Mouse (Mus musculus) right cerebral cortex, postnatal 4 days (tissue): ENCODE results near the gene Homer2.
A peak's percentile ranks its signal among the peaks of the same experiment; 100 is the strongest.

Experiments used
- DNase-seq: peaks from one replicate; pipeline ENCODE4 v3.0.0-alpha.2; 2022

Homer2 gene

GRCm38 (mm10) chr7:81707471-81708140 lies at the start of gene Homer2:
Gene Homer2 (minus strand): TSS chr7:81707527.
- no peak for DNase-seq

DNA sequence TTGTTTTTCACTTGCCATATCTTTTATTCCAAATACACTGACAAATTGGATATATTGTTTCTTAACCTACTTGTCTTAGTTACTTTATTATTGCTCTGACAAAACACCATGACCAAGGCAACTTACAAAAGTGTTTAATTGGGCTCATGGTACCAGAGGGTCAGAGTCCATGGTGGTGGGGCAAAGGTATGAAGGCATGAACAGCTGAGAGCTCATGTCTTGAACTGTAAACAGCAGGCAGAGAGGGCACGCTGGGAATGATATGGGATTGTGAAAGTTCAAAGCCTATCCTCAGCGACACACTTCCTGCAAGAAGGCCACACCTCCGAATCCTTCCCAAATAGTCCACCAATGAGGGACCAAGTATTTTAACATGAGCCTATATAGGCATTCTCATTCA lies 40.6 kb upstream of the Homer2 start:
- no peak for DNase-seq

DNA sequence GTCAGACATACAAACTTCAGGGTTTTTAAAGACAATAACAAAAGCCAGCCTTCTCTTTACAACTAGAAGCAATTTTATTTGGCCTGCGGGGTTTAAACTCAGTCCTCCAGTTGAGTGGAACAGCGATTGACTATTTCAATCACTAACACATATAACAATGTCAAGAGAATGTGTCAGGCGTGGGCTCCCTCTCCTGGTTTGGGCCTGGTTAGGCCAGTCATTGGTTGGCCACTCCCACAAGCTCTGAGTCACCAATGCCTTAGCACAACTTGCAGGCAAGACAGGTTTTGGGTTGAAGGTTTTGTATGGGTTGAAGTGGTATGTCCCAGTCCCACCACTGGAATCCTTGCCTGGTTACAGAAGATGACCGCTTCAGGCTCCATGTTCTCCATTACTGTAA lies 36.8 kb upstream of the Homer2 start:
- no peak for DNase-seq

GRCm38 (mm10) chr7:81740010-81740409 lies 32.7 kb upstream of the Homer2 start:
- DNase-seq, result no peak

GRCm38 (mm10) chr7:81738720-81739385 lies 31.5 kb upstream of the Homer2 start:
- DNase-seq, result no peak

DNA sequence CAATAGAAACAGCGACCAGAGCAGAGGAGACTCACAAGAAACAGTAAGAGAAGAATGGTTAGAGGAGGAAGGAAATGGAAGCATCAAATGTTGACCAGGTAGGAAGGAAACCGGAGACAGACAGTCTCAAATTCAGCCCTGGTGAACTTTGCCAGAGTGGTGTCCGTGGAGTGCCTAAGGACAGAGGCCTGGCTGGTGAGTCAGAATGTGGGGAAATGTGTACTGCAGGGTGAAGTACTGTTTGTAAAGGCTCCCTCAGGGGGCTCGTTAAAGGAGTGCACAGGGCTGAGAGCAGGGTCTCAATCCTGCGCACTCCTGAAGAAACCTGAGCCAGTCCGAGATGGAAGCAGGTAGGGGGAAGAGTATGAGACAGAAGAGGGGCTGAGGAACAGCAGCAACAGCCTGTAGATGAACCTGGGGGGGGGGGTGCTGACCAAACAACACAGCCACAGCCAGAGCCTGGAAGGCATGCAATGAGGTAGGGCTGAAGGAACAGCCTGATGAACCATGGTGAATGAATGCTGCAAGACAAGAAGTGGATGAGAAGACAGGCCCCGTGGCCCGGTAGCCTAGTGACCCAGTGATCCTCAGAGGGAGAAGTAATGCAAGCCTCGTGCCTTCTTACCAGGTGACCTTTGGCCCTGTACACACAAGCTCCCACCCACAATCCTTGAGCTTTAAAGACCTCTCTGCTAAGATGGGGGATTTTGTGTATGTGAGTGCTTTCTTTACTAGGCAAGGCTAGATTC lies 28.1 kb upstream of the Homer2 start:
- DNase-seq, result no peak

- DNase-seq, result no peak
These were observed 25.1 kb upstream of the Homer2 start for GRCm38 (mm10) chr7:81732183-81733089.

- no peak for DNase-seq
These were observed 23.9 kb upstream of the Homer2 start for GRCm38 (mm10) chr7:81731181-81731651.

- DNase-seq, result no peak
These were observed 22.5 kb upstream of the Homer2 start for GRCm38 (mm10) chr7:81729787-81730186.

DNA sequence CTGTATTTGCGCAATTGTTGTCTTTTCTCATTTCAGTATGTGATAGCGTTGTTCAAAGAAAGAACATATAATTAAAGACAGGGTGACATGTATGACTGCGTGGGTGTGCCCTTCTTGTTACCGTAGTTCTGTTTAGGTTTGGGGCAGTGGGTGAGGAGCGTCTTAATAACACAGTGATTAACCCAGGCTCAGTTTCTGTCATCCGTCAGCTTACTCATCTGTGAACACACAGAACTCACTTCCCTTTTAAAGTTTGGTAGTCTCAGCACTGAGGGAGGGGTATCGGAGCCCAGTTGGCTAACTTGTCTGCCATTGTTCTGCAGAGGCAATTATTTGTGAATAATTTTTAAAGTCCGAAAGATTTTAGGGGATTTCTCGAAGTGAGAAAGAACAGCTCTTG lies 20.4 kb upstream of the Homer2 start:
- DNase-seq, result no peak

DNA sequence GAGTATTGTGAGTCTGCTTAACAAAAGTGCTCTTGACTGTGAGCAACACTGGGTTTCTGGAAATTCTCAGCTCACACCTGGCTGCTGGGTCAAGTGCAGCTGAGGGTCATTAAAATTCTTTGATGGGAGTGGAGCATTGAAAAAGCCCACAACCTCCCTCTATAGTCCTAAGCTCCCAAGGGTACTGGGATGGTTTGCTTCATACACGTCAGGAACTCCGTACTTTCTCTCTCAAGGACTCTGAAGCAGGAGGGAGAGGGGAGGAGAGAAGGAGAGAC lies 19.3 kb upstream of the Homer2 start:
- no peak for DNase-seq

- DNase-seq, result no peak
These were observed 18.8 kb upstream of the Homer2 start for GRCm38 (mm10) chr7:81725986-81726727.

DNA sequence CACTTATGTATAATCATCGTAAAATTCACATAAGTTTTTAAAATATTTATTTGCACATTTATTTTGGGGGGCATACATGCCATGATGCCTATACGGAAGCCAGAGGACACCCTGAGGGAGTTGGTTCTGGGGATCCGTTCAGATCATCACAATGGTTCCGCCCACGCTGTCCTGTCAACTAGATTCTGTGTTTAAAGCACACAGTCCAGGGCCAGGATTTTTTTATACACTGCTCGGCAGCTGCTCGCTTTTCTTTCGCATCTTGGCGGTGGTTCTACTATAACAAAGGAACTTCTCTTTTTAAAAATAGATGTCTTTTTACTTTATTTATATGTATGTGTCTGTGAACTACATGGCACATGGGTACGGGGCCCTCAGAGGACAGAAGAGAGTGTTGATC lies 16.5 kb upstream of the Homer2 start:
- no peak for DNase-seq

- DNase-seq, result no peak
These were observed 13.9 kb upstream of the Homer2 start for GRCm38 (mm10) chr7:81721271-81721670.

DNA sequence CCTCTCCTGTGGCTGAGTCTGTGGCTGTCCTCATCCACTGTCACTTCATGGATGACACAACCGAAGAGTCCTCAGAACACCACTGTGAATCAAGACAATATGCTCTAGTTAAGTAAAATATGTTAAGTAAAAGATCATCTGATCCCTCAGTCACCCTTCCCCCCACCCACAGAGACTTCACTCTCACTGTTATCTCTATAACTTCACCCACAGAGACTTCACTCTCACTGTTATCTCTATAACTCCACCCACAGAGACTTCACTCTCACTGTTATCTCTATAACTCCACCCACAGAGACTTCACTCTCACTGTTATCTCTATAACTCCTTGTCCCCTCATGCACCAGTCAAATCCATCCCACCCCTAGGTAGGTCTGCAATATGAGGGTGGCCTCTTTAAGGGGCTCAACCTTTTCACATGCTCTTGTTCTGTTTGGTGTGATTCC lies 11.9 kb upstream of the Homer2 start:
- no peak for DNase-seq

GRCm38 (mm10) chr7:81718657-81719056 lies 11.3 kb upstream of the Homer2 start:
- DNase-seq, result no peak

- DNase-seq, result no peak
These were observed 2.8 kb upstream of the Homer2 start for GRCm38 (mm10) chr7:81710166-81710565.

DNA sequence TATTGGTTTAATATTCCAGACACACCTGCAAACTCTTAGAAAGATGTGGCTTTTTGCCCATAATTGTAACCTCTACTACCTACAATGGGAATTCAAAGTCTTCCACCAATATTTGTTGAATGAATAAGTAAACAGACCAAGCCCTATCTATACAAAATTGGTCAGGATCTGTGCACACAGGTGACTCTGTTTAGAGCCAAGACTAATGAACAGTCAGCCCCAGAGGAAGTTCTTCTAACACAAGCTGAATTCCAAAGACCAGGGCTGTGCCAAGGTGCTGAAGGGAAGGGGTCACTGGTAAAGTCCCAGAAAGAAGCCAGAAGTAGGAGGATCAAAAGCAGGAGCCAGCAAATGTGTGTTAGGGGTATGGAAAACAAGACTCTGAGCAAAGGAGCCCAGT lies 838 bp upstream of the Homer2 start:
- DNase-seq, result no peak

DNA sequence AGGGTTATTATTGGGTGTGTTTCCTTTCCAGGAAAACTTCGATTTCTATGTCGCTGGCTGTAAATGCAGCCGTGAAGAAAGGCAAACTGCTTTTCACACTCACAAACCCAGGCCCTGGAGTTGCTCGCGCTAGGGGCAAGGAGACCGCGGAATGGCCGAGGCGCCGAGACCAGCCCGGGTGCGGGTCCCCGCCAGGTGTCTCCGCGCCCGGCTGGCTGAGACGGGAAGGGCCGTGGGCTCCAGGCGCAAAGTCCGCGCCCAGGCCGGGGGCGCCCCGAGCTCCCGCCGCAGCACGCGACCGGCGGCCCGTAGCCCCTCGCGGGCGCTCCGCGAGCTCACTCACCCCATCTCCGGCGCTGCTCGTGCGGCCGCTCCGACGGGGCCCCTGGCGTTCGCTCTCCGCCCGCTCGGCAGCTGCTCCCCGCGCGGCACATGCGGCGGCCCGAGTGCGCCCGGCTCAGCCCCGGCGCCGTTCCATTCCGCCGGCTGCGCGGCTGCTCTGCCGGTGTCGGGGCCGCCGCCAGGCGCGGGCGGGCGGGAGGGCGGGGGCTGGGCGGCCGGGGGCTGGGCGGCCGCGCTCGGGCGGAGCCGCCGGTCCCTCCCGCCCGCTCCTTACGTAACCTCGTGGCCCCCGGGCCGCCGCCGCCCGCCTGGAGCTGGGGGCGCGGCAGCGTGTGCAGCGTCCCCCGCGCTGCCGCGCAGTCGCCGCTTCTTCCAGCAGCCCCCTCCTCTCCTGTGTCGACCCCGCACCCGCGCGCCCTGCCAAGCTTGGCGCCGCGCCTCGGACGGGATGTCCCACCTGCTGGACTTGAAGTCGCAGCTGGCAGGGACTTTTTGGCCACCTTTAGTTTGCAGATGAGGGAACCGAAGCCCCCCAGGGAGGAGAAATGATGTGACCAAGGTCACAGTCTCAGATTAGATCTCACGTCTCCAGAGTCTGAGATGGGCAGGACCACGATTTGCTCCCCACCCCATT lies 623 bp downstream of the Homer2 start:
- peak; percentile 51 for DNase-seq

DNA sequence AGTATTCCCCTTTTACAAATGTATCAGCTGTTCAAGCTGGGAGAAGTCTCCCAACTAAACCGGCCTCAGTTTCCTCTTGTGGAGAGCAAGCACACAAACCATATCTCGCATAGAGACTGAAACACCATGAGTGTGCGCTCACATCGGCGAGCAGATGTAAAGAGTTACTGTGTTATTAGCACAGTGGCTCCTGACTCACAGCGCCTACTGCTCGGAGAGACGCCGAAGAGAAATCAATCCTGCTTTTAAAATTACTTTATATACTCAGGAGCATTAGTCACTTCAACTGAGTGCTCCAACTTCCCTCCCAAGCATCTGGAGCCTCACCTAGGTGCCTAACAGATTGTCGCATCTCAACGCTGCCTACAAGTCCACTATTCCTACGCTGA lies 1.3 kb downstream of the Homer2 start:
- DNase-seq, result no peak

DNA sequence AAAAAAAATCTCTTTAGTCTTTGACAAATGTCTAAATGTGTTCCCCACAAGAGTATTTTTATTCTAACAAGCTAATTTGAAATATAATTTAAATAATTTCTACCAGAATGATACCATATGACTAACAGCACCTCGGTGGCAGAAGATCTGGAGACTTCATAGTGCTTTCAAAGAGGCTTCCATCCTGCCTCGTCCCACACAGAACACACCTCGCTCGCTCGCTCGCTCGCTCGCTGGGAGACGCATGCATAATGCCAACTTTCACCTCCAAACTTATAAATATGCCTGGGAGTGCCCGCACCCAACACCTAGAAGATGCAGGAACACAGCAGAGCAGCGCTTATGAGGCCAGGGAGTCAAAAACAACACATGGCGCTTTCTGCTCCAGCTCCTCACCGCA lies 9.0 kb downstream of the Homer2 start:
- no peak for DNase-seq
